Mouse (Mus musculus) testis, adult 2 months (tissue): ENCODE results near the gene Col5a1.

Source experiments
- CTCF ChIP-seq: fragments of 200-500 bp; IDR thresholded peaks from 2 replicates; pipeline ENCODE4 v1.5.1; 2012; ENCODE audit warnings: low read depth, mild to moderate bottlenecking, inconsistent platforms, low read length, moderate library complexity; ENCODE audit not compliant: control insufficient read depth, insufficient read depth, insufficient replicate concordance
- POLR2A ChIP-seq: fragments of 200-500 bp; IDR thresholded peaks from 2 replicates; pipeline ENCODE4 v1.6.1; 2012; ENCODE audit warnings: low read depth, mild to moderate bottlenecking, inconsistent platforms, low read length, moderate library complexity; ENCODE audit not compliant: control insufficient read depth

GRCm38 (mm10) chr2:27993416-27993815, 107.2 kb downstream of the Col5a1 start:
- TF ChIP-seq CTCF (no peak), POLR2A (no peak)
